Mouse (Mus musculus) MN1 (cell line): Measurements from ENCODE around the gene Dennd5b.
A peak's percentile ranks its signal among the peaks of the same experiment; 100 is the strongest.
"Not testable (repeated sequence)": the region's sequence is repeated elsewhere in the genome, so short reads cannot be mapped to it uniquely, and the experiment has no call there.

Experiments used
- DNase-seq: peaks from one replicate; pipeline ENCODE4 v3.0.0-alpha.2; 2016; ENCODE audit warnings: low spot score

Dennd5b gene

DNA sequence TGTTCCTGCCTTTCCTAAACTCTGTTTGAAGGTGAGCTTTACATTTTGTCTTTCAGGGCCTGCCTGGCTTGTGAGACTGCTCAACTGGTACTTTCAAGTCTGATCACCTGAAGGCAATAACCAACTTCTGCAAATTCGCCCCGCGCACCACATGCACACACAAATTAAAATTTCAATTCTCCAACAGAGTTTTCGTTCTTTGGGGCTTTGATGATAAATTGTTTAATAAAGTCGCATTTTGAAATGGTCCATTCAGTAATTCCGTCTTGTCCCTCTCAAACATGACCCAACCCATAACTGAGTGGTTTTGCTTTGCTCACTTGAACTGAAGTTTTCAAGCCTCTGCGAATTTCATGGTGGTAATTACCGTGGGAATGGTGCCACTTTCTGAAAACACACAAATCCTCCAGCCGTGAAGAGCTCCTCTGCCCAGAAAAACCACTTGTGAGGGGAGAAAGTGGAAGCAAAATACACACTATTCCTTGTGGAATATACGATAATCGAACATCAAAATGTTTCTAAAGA is 154.5 kb downstream of the Dennd5b start:
- no peak for DNase-seq

- peak; percentile 97 for DNase-seq
These were observed 155.1 kb downstream of the Dennd5b start, which contains the start of gene Sinhcaf for GRCm38 (mm10) chr6:148946409-148946742. TSS of gene Sinhcaf (minus strand) at chr6:148946467.

DNA sequence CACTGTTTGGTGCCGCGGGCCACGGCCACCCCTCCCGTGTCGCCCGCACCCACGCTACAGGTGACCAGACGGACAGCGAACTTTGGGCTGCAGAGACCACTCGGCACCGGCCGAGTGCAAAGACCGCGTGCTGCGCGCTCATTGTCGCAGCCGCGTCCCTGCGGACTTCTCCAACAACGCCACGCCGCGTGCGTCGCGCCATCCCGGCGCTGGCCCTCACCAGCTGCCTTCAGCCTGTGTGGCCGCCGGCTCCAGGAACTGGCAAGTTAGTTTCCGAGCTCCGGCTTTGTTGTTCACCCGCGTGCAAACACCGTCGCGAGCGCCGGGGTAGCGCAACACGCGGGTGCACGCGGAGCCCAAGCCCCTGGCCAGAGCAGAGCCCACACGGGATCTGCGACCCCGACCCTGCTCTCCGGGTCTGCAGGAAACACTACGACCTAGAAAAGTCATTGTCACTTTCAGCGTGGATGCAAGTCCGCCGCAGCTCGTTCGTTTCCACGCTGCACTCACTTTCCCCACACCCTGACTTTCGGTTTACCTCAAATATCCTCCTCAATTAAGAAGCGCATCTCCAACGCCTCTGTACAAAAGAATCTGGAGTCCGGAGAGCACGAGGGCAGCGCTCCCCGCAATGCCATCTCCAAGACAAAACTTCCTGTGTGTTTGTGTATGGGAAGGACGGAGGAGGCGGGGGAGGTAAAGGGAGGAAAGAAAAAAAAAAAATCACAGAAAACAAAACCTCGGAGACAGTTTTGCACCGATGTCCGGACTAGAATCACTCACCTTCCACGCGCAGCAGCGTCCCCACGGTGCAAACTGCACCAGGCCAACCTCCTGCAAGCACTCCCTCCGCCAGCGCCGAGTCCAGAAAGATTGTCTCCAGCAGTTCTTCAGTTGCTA is 155.7 kb downstream of the Dennd5b start:
- peak; percentile 43 for DNase-seq

GRCm38 (mm10) chr6:148944767-148945508 is 156.5 kb downstream of the Dennd5b start:
- DNase-seq, result peak; percentile 68

GRCm38 (mm10) chr6:148944344-148944766 is 157.1 kb downstream of the Dennd5b start:
- no peak for DNase-seq

GRCm38 (mm10) chr6:148943695-148944094 is 157.8 kb downstream of the Dennd5b start:
- DNase-seq, result no peak

- DNase-seq, result no peak
These were observed 159.1 kb downstream of the Dennd5b start for GRCm38 (mm10) chr6:148942406-148942805.

GRCm38 (mm10) chr6:148941880-148942279 is 159.6 kb downstream of the Dennd5b start:
- DNase-seq, result no peak

GRCm38 (mm10) chr6:148940383-148940782 is 161.1 kb downstream of the Dennd5b start:
- not testable (repeated sequence) for DNase-seq
